Mouse (Mus musculus) neural tube, embryonic 14.5 days (tissue): Measurements from ENCODE around the gene Strip1. TPM values are rescaled to one million over a fixed set of nuclear protein-coding genes. Genes with fewer than 3 reads are reported as not detected.

Experiments
- ATAC-seq: fragments of 200-750 bp; cut with Nextera tagmentation; 2 replicates; pipeline ENCODE4 v1.8.0; 2017; ENCODE audit warnings: low read depth, mild to moderate bottlenecking, moderate TSS enrichment, moderate library complexity
- H3K27ac ChIP-seq: fragments of 300-500 bp; sonication (generic); 2 replicates; pipeline ENCODE4 v1.5.1; 2014; ENCODE audit warnings: low read depth, mild to moderate bottlenecking, control low read depth, low read length, moderate library complexity, mixed read lengths
- H3K27me3 ChIP-seq: fragments of 300-500 bp; sonication (generic); 2 replicates; pipeline ENCODE4 v1.6.1; 2014; ENCODE audit warnings: low read length; ENCODE audit not compliant: control insufficient read depth, insufficient read depth
- H3K36me3 ChIP-seq: fragments of 300-500 bp; sonication (generic); 2 replicates; pipeline ENCODE4 v1.6.1; 2014; ENCODE audit warnings: low read length, mixed read lengths; ENCODE audit not compliant: control insufficient read depth, insufficient read depth
- H3K4me1 ChIP-seq: fragments of 300-500 bp; sonication (generic); 2 replicates; pipeline ENCODE4 v1.6.1; 2014; ENCODE audit warnings: low read length; ENCODE audit not compliant: control insufficient read depth, insufficient read depth
- H3K4me2 ChIP-seq: fragments of 300-500 bp; sonication (generic); 2 replicates; pipeline ENCODE4 v1.6.1; 2014; ENCODE audit warnings: mild to moderate bottlenecking, low read depth, low read length, control low read depth
- H3K4me3 ChIP-seq: fragments of 300-500 bp; sonication (generic); 2 replicates; pipeline ENCODE4 v1.5.1; 2014; ENCODE audit warnings: low read depth, low read length, control low read depth, mixed read lengths
- H3K9ac ChIP-seq: fragments of 300-500 bp; sonication (generic); replicated peaks from 2 replicates; pipeline ENCODE4 v1.6.1; 2014; ENCODE audit warnings: low read depth, mild to moderate bottlenecking, control low read depth, low read length, mixed read lengths
- H3K9me3 ChIP-seq: fragments of 300-500 bp; sonication (generic); 2 replicates; pipeline ENCODE4 v1.6.1; 2016; ENCODE audit warnings: low read length; ENCODE audit not compliant: control insufficient read depth
- WGBS: fragments of 180-500 bp; shearing (Covaris S2); extraction: QIAGEN DNeasy Blood & Tissue Kit; methylation state at CpG from one replicate; pipeline ENCODE4 v1.1.7; 2014; 5-methylcytosine and 5-hydroxymethylcytosine counted together
- polyA plus RNA-seq: library from polyadenylated mRNA; unstranded; fragments of >200 nt; fragmentation: Nextera tagmentation; extraction: Ambion mirVana; gene quantifications from 2 replicates; pipeline ENCODE4 v1.2.1, GENCODE M21; 2014

The Strip1 gene
- polyA plus RNA-seq, 1 experiment from 2014 or later, result 157 TPM

- Histone ChIP-seq H3K4me1 (peaks cover 12% of the 10 kb centered on the region), H3K9ac (no peak overlapping the region), H3K4me2 (no peak overlapping the region), H3K4me3 (no peak overlapping the region), H3K27me3 (no peaks in the 10 kb centered on the region), H3K36me3 (no peaks in the 10 kb centered on the region), H3K27ac (no peak overlapping the region), H3K9me3 (no peaks in the 10 kb centered on the region)
- no peak for ATAC-seq
- 95% methylated on average over 9 of the region's 9 CpGs for WGBS
These were observed 2.4 kb upstream of the Strip1 start for GRCm38 (mm10) chr3:107633906-107634305.

GRCm38 (mm10) chr3:107632786-107633185, 1.3 kb upstream of the Strip1 start:
- H3K36me3 ChIP-seq, result peaks cover 4% of the 10 kb centered on the region; the same call in 1 of the 2 replicates
- WGBS, result 93% methylated on average over 4 of the region's 4 CpGs
- H3K4me2 ChIP-seq, result no peak overlapping the region
- no peaks in the 10 kb centered on the region for H3K9me3 ChIP-seq
- peaks cover 12% of the 10 kb centered on the region for H3K4me1 ChIP-seq
- H3K4me3 ChIP-seq, result no peak overlapping the region
- H3K27ac ChIP-seq, result no peak overlapping the region
- no peak for ATAC-seq
- no peak overlapping the region for H3K9ac ChIP-seq
- no peaks in the 10 kb centered on the region for H3K27me3 ChIP-seq

- Histone ChIP-seq H3K9me3 (no peaks in the 10 kb centered on the region), H3K9ac (peak within 1 kb of the TSS; percentile 97), H3K4me1 (peaks cover 12% of the 10 kb centered on the region), H3K4me3 (peak within 1 kb of the TSS; percentile 98), H3K36me3 (peaks cover 21% of the 10 kb centered on the region), H3K4me2 (peak within 1 kb of the TSS; percentile 78), H3K27me3 (no peaks in the 10 kb centered on the region), H3K27ac (peak within 1 kb of the TSS; percentile 98)
- under 1% methylated on average over 48 of the region's 48 CpGs for WGBS
- peak; percentile 84 for ATAC-seq
These were observed 592 bp downstream of the Strip1 start, which contains the start of gene Gm10961 for GRCm38 (mm10) chr3:107630682-107631522. TSS of gene Gm10961 (plus strand) at chr3:107631322.

GRCm38 (mm10) chr3:107629411-107629810, 2.1 kb downstream of the Strip1 start:
- no peak for ATAC-seq
- Histone ChIP-seq H3K4me1 (peaks cover 12% of the 10 kb centered on the region), H3K9ac (no peak overlapping the region), H3K27ac (no peak overlapping the region), H3K27me3 (no peaks in the 10 kb centered on the region), H3K4me3 (no peak overlapping the region), H3K4me2 (no peak overlapping the region), H3K36me3 (peaks cover 36% of the 10 kb centered on the region), H3K9me3 (no peaks in the 10 kb centered on the region)
- WGBS, result 98% methylated on average over 4 of the region's 4 CpGs

- Histone ChIP-seq H3K4me2 (no peak overlapping the region), H3K4me1 (peaks cover 12% of the 10 kb centered on the region), H3K9ac (no peak overlapping the region), H3K27ac (no peak overlapping the region), H3K27me3 (no peaks in the 10 kb centered on the region), H3K9me3 (no peaks in the 10 kb centered on the region), H3K36me3 (peaks cover 43% of the 10 kb centered on the region), H3K4me3 (no peak overlapping the region)
- ATAC-seq, result no peak
- 95% methylated on average over 2 of the region's 2 CpGs for WGBS
These were observed 2.9 kb downstream of the Strip1 start for GRCm38 (mm10) chr3:107628551-107628950.

- no peak overlapping the region for H3K9ac ChIP-seq
- no peak overlapping the region for H3K27ac ChIP-seq
- no peak for ATAC-seq
- no peaks in the 10 kb centered on the region for H3K27me3 ChIP-seq
- peaks cover 12% of the 10 kb centered on the region for H3K4me1 ChIP-seq
- no peaks in the 10 kb centered on the region for H3K9me3 ChIP-seq
- no peak overlapping the region for H3K4me3 ChIP-seq
- peaks cover 52% of the 10 kb centered on the region for H3K36me3 ChIP-seq
- WGBS, result 88% methylated on average over 7 of the region's 7 CpGs
- no peak overlapping the region for H3K4me2 ChIP-seq
These were observed 3.9 kb downstream of the Strip1 start for GRCm38 (mm10) chr3:107627641-107628040.

GRCm38 (mm10) chr3:107626751-107627150, 4.7 kb downstream of the Strip1 start:
- Histone ChIP-seq H3K36me3 (peaks cover 61% of the 10 kb centered on the region), H3K27ac (no peak overlapping the region), H3K4me3 (no peak overlapping the region), H3K4me1 (peaks cover 12% of the 10 kb centered on the region), H3K27me3 (no peaks in the 10 kb centered on the region), H3K4me2 (no peak overlapping the region), H3K9me3 (no peaks in the 10 kb centered on the region), H3K9ac (no peak overlapping the region)
- 98% methylated on average over 8 of the region's 8 CpGs for WGBS
- ATAC-seq, result no peak

GRCm38 (mm10) chr3:107625536-107625935, 6.0 kb downstream of the Strip1 start:
- no peak for ATAC-seq
- H3K9me3 ChIP-seq, result no peaks in the 10 kb centered on the region

GRCm38 (mm10) chr3:107624424-107624823, 7.1 kb downstream of the Strip1 start:
- Histone ChIP-seq H3K4me2 (no peak overlapping the region), H3K4me3 (no peak overlapping the region), H3K36me3 (peaks cover 80% of the 10 kb centered on the region), H3K4me1 (peaks cover 2% of the 10 kb centered on the region; the same call in 1 of the 2 replicates), H3K27me3 (no peaks in the 10 kb centered on the region), H3K9me3 (no peaks in the 10 kb centered on the region), H3K9ac (no peak overlapping the region), H3K27ac (no peak overlapping the region)
- WGBS, result 96% methylated on average over 8 of the region's 8 CpGs
- no peak for ATAC-seq

More at GRCm38 (mm10) chr3:107625536-107625935, 6.0 kb downstream of the Strip1 start:
- 94% methylated on average over 8 of the region's 8 CpGs for WGBS
- H3K4me2 ChIP-seq, result no peak overlapping the region
- H3K4me3 ChIP-seq, result no peak overlapping the region
- no peak overlapping the region for H3K27ac ChIP-seq
- H3K36me3 ChIP-seq, result peaks cover 72% of the 10 kb centered on the region
- no peak overlapping the region for H3K9ac ChIP-seq
- no peaks in the 10 kb centered on the region for H3K27me3 ChIP-seq
- peaks cover 11% of the 10 kb centered on the region for H3K4me1 ChIP-seq
